Mouse (Mus musculus) hindbrain, embryonic 11.5 days (tissue): ENCODE measurements at regions not wholly inside any gene's neighbourhood (a gene's known extent, or its start where the extent isn't known, plus 50 kb on each side); places are given as distances from the start of the nearest gene placed in this dataset.
A peak's percentile ranks its signal among the peaks of the same experiment; 100 is the strongest.

ENCODE experiments used
- ATAC-seq: fragments of 200-750 bp; cut with Nextera tagmentation; 2 replicates; pipeline ENCODE4 v1.8.0; 2017; ENCODE audit warnings: mild to moderate bottlenecking, moderate TSS enrichment, moderate library complexity; ENCODE audit not compliant: low FRiP score
- DNase-seq: peaks from one replicate; pipeline ENCODE4 v3.0.0-alpha.2; 2015; ENCODE audit warnings: low spot score
- H3K27ac ChIP-seq: fragments of 300-500 bp; sonication (generic); 2 replicates; pipeline ENCODE4 v1.5.1; 2014; ENCODE audit warnings: mild to moderate bottlenecking, low read depth, low read length
- H3K27me3 ChIP-seq: fragments of 300-500 bp; sonication (generic); 2 replicates; pipeline ENCODE4 v1.6.1; 2014; ENCODE audit warnings: mild to moderate bottlenecking, low read length, moderate library complexity, mixed read lengths; ENCODE audit not compliant: control insufficient read depth, insufficient read depth
- H3K36me3 ChIP-seq: fragments of 300-500 bp; sonication (generic); 2 replicates; pipeline ENCODE4 v1.6.1; 2014; ENCODE audit warnings: mild to moderate bottlenecking, low read length, moderate library complexity, mixed read lengths; ENCODE audit not compliant: control insufficient read depth, insufficient read depth
- H3K4me1 ChIP-seq: fragments of 300-500 bp; sonication (generic); replicated peaks from 2 replicates; pipeline ENCODE4 v1.6.1; 2014; ENCODE audit warnings: low read length, mixed read lengths; ENCODE audit not compliant: control insufficient read depth, insufficient read depth
- H3K4me2 ChIP-seq: fragments of 300-500 bp; sonication (generic); replicated peaks from 2 replicates; pipeline ENCODE4 v1.6.1; 2014; ENCODE audit warnings: mild to moderate bottlenecking, low read depth, low read length
- H3K4me3 ChIP-seq: fragments of 300-500 bp; sonication (generic); 2 replicates; pipeline ENCODE4 v1.5.1; 2014; ENCODE audit warnings: low read depth, low read length
- H3K9ac ChIP-seq: fragments of 300-500 bp; sonication (generic); 2 replicates; pipeline ENCODE4 v1.6.1; 2014; ENCODE audit warnings: low read depth, low read length
- H3K9me3 ChIP-seq: fragments of 300-500 bp; sonication (generic); 2 replicates; pipeline ENCODE4 v1.6.1; 2016; ENCODE audit warnings: low read length; ENCODE audit not compliant: control insufficient read depth
- WGBS: fragments of 180-500 bp; shearing (Covaris S2); extraction: QIAGEN DNeasy Blood & Tissue Kit; methylation state at CpG from one replicate; pipeline ENCODE4 v1.1.7; 2014; 5-methylcytosine and 5-hydroxymethylcytosine counted together

DNA sequence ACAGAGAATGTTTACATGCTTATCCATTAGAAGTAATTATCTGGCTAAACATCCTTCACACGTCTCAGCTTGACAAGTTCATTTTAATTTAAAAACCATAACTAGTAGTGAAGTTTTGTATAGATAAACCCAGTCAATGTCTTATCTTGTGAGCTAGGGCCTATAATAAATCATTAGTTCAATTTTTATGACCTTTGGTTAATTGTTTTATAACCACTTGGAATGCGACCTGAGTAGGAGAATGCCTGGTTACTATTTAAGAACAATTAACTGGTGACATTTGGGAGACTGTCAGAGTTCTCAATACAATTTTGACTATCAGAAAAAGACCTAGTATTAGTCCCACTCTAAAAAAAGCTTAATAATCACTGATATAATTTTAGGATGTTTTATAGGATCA lies 813.6 kb downstream of the Gm9008 start:
- no peaks in the 10 kb centered on the region for H3K9me3 ChIP-seq
- H3K4me3 ChIP-seq = no peak overlapping the region
- H3K9ac ChIP-seq = no peak overlapping the region
- H3K4me1 ChIP-seq = no peaks in the 10 kb centered on the region
- DNase-seq (no peak), ATAC-seq (no peak)
- no peaks in the 10 kb centered on the region for H3K36me3 ChIP-seq
- no peak overlapping the region for H3K27ac ChIP-seq
- H3K27me3 ChIP-seq = no peaks in the 10 kb centered on the region
- no peak overlapping the region for H3K4me2 ChIP-seq
- WGBS = 78% methylated on average over 2 of the region's 2 CpGs

DNA sequence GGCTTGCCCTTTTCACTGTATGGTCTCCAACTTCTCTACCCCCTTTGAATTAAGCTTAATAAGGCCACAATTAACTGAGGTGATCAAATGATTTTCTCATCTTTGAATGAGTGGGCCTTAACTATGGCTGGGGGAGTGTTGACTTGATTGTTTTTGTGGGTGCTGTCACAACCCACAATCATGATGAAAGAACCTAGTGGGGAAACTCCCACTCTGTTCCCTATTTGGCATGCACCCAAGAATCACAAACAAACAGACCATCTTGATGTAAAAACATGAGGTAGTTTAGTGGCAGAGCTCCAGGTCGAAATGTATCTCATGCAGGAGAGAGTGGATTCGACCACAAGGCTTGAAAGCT lies 853.2 kb downstream of the Gm9008 start:
- DNase-seq = no peak
- ATAC-seq = no peak
- H3K27me3 ChIP-seq = no peaks in the 10 kb centered on the region
- H3K9ac ChIP-seq = no peak overlapping the region
- H3K9me3 ChIP-seq = no peaks in the 10 kb centered on the region
- H3K36me3 ChIP-seq = no peaks in the 10 kb centered on the region
- H3K4me1 ChIP-seq = no peaks in the 10 kb centered on the region
- no peak overlapping the region for H3K27ac ChIP-seq
- no peak overlapping the region for H3K4me3 ChIP-seq
- H3K4me2 ChIP-seq = no peak overlapping the region
- 92% methylated on average over 2 of the region's 2 CpGs for WGBS

DNA sequence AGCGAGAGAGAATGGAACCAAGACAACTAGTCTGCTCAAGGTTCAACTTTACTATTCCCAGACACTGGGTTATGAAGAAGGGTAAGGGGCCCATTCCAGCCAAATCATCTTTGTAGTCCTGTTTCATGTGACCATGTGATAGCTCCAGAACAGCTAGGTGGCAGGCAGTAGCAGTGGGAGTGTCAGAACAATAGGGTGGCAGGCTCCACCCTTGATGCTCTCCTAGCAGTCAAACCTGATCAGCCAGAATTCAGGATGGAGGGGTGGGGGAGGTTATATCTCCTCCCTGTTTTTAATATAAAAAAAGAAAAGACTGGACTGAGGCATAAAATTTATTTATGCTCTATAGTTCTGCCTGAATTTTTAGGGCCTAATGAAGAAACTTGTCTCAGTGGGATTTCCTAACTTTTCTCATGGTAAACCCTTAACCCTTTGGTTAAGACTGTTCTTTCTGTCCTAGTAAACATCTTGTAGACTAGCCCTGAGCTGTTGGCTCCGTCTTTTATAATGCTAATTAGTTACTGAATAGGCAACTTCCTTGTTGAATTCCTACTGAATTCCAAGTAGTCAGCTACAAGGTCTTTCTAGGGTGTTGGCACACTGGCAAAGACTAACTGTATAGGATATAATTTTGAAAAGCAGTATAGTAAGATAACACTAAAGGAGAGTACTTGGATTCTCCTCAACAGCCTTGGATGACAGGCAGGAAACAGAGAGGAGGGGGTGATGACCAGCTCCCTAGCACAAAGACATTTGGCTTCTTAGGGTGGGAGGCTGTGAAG lies 853.8 kb downstream of the Gm9008 start:
- ATAC-seq = no peak
- no peak for DNase-seq
- 71% methylated on average over 2 of the region's 2 CpGs for WGBS
- no peak overlapping the region for H3K4me2 ChIP-seq
- H3K4me1 ChIP-seq = no peaks in the 10 kb centered on the region
- no peaks in the 10 kb centered on the region for H3K9me3 ChIP-seq
- no peak overlapping the region for H3K4me3 ChIP-seq
- H3K9ac ChIP-seq = no peak overlapping the region
- no peaks in the 10 kb centered on the region for H3K36me3 ChIP-seq
- no peaks in the 10 kb centered on the region for H3K27me3 ChIP-seq
- no peak overlapping the region for H3K27ac ChIP-seq

DNA sequence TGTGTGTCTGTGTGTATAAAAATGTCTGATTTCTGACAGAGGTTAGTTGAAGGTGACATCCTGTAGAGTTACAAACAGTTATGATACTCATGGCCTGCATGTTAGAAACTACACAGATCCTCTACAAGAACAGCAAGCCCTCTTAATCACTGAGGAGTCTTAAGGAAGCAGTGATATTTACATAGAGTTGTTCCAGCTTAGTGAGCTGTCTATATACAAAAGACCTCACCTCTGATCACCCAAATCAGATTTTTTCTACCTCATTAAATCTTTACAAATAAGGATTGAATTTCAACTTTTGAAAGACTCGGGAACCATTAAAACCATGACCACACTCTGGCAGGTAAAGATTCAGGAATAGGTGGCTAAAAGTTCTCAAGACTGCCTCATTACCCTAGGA lies 861.5 kb downstream of the Gm9008 start:
- H3K4me3 ChIP-seq = no peak overlapping the region
- no peaks in the 10 kb centered on the region for H3K9me3 ChIP-seq
- no peaks in the 10 kb centered on the region for H3K36me3 ChIP-seq
- no peak overlapping the region for H3K27ac ChIP-seq
- no peak for DNase-seq
- ATAC-seq = no peak
- H3K4me2 ChIP-seq = no peak overlapping the region
- WGBS = 62% methylated on average over 1 of the region's 1 CpGs
- H3K4me1 ChIP-seq = no peaks in the 10 kb centered on the region
- no peak overlapping the region for H3K9ac ChIP-seq
- no peaks in the 10 kb centered on the region for H3K27me3 ChIP-seq

DNA sequence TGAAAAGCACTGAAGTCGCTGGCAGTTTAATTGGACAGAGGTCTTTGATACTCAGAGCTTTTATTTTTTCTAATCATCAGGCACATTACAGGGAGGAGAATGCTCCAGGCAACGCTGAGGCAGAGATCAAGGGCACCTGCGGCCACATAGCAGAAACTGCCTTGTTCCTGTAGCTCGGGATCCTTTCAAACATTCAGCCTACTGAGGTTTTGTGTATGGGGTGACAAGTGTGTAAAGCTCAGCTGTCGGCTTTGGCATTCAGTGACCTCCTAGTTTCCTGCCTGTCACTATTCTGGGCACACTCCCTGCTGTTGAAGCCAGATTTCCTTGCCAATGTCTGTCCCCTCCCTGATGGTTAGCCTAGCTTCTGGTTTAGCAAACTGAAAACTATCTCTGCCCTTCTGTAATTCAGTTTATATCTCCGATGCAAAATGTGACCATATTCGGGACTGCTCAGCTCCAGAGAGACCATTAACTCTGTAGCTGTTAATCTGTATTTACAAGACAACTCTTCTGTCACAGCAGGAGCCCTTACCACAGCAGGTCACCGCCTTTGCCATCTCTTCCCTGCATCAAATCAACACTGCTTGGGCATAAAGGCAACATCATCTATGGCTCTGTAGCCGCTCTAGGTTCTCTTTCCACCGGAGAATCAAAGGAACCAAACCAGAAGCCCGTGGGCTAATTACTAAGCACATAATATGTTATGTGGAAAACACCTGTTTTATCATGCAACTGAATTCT lies 894.9 kb downstream of the Gm9008 start:
- ATAC-seq (peak; percentile 69), DNase-seq (peak; percentile 15)
- Histone ChIP-seq H3K27me3 (no peaks in the 10 kb centered on the region), H3K27ac (no peak overlapping the region), H3K36me3 (no peaks in the 10 kb centered on the region), H3K4me2 (no peak overlapping the region; the same call in 1 of the 2 replicates), H3K9me3 (no peaks in the 10 kb centered on the region), H3K4me3 (no peak overlapping the region), H3K9ac (no peak overlapping the region), H3K4me1 (no peaks in the 10 kb centered on the region)
- 9% methylated on average over 11 of the region's 11 CpGs for WGBS

DNA sequence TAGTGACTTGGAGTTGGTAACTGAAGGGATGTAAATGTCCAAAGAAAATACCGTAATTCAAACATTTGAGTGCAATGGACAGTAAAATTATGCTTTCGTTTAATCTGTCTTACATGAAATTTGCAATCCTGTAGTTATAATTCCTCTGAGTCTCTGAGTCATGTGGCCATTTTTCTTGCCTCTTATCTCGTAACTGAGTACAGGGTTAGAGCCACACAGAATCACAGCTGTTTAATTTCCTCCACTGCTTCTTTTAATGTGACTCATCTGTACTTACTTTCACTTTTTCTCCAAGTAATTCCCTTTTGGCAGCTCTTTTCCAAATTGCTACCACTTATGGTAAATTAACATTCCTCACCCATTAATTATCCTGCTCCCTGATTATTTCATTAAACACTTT lies 939.2 kb downstream of the Gm9008 start:
- Histone ChIP-seq H3K27ac (no peak overlapping the region), H3K4me1 (no peaks in the 10 kb centered on the region), H3K4me3 (no peak overlapping the region), H3K36me3 (no peaks in the 10 kb centered on the region), H3K27me3 (no peaks in the 10 kb centered on the region), H3K4me2 (no peak overlapping the region), H3K9ac (no peak overlapping the region), H3K9me3 (no peaks in the 10 kb centered on the region)
- ATAC-seq (no peak), DNase-seq (no peak)
- 89% methylated on average over 3 of the region's 3 CpGs for WGBS

DNA sequence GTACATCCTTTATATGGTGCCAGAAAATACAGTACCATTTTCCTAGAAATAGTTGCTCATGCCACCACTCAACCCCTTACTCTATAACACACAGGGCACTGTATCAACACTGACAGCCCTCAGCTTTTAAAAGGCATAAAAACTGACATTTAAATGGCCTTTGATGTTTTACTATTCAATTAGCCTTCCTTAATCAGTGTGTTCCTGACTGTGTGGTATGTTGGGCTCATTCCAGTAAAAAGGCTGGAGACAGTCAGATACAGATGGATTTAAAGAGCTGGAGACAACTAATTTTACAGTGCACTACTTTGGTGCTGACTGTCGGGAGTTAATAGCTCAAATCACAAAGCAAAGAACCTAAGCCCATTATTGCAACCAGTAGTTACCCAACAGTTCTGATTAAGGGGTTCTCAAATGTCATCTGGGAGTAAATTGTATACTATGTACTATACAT lies 955.3 kb downstream of the Gm9008 start:
- WGBS = 84% methylated on average over 1 of the region's 1 CpGs
- Histone ChIP-seq H3K9ac (no peak overlapping the region), H3K4me2 (no peak overlapping the region), H3K9me3 (no peaks in the 10 kb centered on the region), H3K27me3 (no peaks in the 10 kb centered on the region), H3K27ac (no peak overlapping the region), H3K4me1 (no peaks in the 10 kb centered on the region), H3K36me3 (no peaks in the 10 kb centered on the region), H3K4me3 (no peak overlapping the region)
- DNase-seq (no peak), ATAC-seq (no peak)

DNA sequence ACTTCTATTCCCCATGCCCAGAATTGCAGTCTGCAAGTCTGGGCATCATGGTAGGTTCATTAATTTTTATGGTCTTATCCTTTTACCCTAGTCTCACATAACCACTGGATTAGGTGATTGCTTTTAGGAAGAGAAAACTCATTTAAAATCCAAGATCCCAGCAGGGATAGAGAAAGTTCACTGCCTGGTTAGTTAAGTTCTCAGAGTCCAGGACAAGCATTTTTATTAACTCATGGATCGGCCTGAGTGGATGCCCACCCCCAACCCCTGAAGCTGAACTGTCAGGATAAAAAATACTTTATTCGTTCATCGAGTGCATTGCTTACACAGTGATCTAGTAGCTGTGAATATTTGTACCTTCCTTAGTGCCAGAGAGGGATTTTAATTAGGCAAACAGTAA lies 957.9 kb downstream of the Gm9008 start:
- 90% methylated on average over 3 of the region's 3 CpGs for WGBS

More for the DNA sequence above, 957.9 kb downstream of the Gm9008 start:
- Histone ChIP-seq H3K4me2 (no peak overlapping the region), H3K27me3 (no peaks in the 10 kb centered on the region), H3K4me3 (no peak overlapping the region), H3K36me3 (no peaks in the 10 kb centered on the region), H3K9me3 (no peaks in the 10 kb centered on the region), H3K9ac (no peak overlapping the region), H3K27ac (no peak overlapping the region), H3K4me1 (no peaks in the 10 kb centered on the region)
- no peak for ATAC-seq
- DNase-seq = no peak
